Mouse (Mus musculus) T-helper 1 cell (primary cell): ENCODE measurements at regions not wholly inside any gene's neighbourhood (a gene's known extent, or its start where the extent isn't known, plus 50 kb on each side); places are given as distances from the start of the nearest gene placed in this dataset.
"Not testable (repeated sequence)": the region's sequence is repeated elsewhere in the genome, so short reads cannot be mapped to it uniquely, and the experiment has no call there.

Source experiments
- in situ Hi-C: fragments of 300-600 bp; cut with MboI, MseI; formaldehyde crosslinking; loops from one replicate; pipeline ENCODE4 v1.15.1; 2025; ENCODE audit warnings: high pct_unique_total_duplicates

DNA sequence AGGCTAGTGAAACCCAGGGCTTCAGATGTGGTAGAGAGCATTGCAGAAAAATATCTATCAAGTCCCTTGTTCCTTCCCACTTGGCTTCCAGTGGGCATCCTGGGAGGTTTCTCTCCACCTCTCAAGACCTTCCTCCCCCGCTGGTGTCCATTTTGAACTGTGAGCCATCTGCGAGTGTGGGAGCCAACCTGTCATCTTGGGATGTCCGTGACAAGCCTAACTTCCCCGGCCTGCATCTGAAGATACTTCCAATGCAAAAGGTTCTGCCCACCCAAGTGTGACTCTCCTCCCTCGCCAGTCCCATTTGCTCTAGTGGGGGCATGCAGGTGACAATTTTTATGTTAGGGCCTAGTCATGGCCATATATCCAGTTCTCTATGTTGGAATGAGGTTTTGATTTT, 208.2 kb upstream of the Gm10131 start:
- in situ Hi-C loops: no loop called here

- in situ Hi-C loops: no loop called here
Measured at GRCm38 (mm10) chr8:34315233-34315632, 203.7 kb upstream of the Gm10131 start.

DNA sequence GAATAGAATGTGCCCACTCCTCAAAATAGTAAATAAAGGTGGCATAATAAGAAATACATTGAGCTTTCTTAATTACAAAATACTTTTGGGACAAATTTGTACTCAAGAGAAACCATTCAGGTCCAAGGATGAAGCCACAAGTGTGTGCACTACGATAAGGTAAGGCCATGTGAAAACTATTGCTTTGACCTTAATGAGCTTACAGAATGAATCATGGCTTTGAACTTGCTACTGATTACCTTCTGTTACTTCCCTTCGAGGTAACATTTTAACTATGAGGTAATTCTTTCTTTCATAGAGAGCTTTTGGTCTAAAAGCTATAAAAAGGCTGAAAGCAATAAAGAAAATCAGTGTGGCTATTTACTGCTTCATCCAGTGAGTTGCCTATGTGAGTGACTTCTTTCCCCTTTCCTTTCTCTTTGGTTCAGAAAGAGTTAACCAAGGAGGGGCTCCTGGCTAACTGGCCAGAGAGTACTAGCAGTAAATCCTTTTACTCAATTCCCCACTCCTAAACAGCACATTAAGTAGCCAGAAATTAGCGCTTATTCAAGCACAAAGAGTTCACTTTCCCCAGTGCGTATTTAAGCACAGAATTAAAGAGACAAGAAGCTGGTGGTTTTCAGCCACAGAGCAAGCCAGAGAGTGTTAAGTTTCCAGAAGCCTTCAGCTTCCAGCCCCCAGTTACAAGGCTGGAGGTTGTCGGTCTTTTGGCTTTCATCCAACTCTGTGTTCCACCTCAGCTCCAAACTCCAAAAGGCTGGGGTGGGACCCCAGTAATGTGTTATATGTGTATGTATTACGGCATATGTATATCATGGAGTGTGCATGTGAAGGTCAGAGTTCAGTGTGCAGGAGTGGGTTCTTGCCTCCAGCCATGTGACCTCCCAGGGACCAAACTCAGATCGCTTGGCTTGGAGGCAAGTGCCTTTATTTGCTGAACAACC, 194.3 kb upstream of the Gm10131 start:
- in situ Hi-C loops: no loop called here

- in situ Hi-C loops: no loop called here
Measured at GRCm38 (mm10) chr8:34303815-34304214, 192.3 kb upstream of the Gm10131 start.

DNA sequence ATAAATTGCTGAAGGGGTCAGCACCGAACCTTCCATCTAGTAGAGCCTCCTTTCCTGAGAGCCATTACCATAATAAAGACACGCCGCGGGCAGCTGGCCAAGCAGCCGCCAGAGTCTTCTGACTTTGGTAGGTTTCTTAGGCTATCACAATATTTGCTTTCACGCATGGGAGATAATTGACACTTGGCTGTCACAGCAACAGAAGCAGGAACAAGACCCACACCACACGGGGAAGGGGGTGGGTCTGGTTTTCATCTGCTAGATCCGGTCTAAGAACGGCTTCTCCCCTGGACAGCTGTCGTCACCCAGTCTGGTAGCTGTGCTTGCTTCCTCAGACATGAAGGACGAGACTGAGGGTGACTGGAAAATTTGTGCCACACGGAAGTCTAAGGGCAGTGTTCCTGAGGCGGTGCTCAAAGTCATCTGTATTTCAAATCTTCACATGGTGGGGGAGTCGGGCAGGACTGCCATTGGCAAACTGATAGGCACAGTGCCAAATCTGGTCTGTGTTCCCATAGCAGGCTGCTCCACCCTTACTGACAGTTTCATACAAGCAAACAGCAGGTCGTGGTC, 188.9 kb upstream of the Gm10131 start:
- in situ Hi-C loops: no loop called here

DNA sequence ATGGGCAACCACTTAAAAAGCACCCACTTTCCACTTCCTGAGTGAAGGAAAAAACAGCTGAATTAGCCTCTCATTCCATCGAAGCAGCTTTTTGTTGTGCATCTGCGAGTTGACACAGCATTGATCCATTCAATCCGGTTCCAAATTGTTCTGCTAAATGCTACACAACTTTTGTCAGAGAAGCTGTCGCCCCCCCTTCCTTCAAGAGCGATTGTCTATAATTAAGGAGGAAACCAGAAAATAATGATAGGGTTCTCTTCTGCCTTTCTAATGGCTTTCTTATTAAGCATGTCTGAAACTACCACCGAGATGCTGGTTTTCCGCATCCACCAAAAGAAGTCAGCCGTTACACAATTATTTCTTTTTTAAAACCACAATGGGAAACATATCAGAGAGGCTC, 183.2 kb upstream of the Gm10131 start:
- in situ Hi-C loops: no loop called here

GRCm38 (mm10) chr8:34290670-34291069, 179.1 kb upstream of the Gm10131 start:
- in situ Hi-C loops: no loop called here

GRCm38 (mm10) chr8:34287801-34288200, 176.3 kb upstream of the Gm10131 start:
- in situ Hi-C loops: no loop called here

DNA sequence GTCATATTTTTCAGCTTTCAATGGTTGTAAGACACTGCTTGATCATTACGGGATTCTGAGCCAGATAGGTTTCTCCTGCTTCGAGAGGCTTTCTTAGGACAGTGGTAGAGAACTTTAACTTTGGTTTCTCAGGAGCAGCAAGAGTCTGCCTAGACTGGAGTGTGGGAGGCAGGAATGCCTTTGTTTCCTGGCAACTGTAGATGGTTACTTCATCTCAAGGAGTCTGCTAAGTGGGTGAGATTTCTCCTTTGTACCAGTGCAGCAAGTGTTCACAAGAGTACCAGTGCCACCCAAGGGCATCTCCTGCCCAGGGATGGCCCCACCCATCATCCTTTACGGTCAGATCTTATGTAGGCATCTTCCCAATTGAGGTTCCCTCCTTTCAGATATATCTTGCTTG, 173.0 kb upstream of the Gm10131 start:
- in situ Hi-C loops: no loop called here

DNA sequence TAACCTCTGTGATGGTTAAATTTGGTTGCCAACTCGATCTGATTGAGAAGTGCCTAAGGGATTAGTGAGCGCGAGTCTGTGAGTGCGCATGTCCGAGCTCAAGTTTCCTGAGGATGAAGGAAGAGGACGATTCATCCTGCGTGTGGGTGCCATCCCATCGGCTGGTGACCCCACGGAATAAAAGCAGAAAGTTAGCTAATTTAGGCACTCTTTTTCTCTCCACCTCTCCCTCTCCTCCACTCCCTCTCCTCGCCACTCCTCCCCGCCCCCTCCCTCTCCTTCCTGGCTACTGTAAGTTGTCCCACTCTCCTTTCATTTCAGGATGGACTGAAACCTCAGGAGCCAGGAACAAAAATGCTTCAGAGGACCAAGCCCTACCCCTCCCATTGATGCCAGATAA, 168.9 kb upstream of the Gm10131 start:
- in situ Hi-C loops: no loop called here

DNA sequence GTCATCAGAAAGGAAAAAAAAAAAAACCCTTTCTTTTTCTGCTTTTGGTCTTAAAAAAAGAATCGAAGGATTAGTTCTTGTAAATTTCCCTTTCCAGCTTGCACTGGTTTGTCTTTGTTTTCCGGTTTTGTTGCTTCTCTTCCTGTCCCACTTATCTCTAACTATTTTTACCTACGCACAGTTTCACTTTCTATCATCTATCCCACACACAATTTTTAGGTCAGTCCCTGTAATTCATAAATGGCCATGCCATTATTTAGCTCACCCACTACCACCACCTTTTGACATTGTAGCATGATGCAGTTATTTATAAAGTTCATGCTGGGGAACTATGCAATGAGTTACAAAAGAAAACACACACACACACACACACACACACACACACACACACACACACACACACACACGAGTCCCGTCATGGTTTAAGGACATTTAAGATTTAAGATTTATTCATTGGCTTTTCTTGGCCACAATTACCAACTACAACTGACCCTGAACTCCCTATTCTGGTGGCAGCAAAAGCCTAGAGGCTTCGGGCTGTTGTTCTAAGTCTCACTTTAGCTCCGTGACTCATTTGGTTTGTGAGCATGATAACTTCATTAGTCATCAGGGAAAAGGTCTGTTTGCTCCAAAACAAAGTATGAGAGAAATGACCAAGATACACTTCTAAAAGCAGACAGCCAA, 164.6 kb upstream of the Gm10131 start:
- in situ Hi-C loops: no loop called here

- in situ Hi-C loops: not testable (repeated sequence)
Measured at GRCm38 (mm10) chr8:34274796-34275195, 163.3 kb upstream of the Gm10131 start.

GRCm38 (mm10) chr8:34274171-34274570, 162.6 kb upstream of the Gm10131 start:
- in situ Hi-C loops: no loop called here

DNA sequence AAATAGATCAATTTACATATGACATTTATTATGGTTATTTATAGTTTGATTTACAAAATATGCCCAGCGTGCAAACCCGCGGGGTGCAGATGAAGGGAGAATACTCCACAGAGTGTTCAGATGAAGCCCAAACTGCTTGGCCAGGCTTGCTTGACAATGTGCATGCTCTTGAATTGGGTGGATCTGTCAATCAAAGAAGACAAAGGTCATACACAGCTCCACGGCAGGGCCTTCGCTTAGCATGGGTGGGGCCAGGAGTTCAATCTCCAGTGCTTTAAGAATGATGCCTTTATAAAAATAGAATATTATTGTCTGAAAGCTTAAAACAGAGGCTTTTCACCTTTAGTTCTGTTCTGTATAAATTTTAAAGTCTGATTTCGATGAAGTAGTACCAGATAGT, 158.3 kb upstream of the Gm10131 start:
- in situ Hi-C loops: no loop called here

GRCm38 (mm10) chr8:34268806-34269520, 157.4 kb upstream of the Gm10131 start:
- in situ Hi-C loops: no loop called here

- in situ Hi-C loops: no loop called here
Measured at GRCm38 (mm10) chr8:34254978-34255377, 143.4 kb upstream of the Gm10131 start.

DNA sequence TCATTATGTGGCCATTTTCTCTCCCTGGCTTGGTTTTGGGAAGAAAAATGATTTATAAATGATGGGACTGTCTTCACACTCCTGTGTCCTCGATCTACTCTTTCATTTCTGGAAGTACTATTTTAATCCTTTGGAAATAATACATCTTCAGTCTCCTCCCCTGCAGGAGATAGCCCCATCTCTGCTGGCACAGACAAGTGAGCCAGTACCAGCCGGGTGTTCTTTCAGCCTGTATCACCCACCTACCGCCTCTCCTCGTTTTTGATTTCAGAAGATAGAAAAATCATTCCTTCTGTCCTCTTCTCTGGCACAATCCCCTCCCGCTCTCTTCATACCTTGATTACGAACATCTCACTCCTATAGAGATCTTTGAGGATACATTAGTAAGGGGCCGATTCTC, 140.4 kb upstream of the Gm10131 start:
- in situ Hi-C loops: no loop called here

GRCm38 (mm10) chr8:34239346-34239900, 127.9 kb upstream of the Gm10131 start:
- in situ Hi-C loops: no loop called here

GRCm38 (mm10) chr8:34233705-34234104, 122.2 kb upstream of the Gm10131 start:
- in situ Hi-C loops: no loop called here

- in situ Hi-C loops: no loop called here
Measured at GRCm38 (mm10) chr8:34229477-34229876, 117.9 kb upstream of the Gm10131 start.

DNA sequence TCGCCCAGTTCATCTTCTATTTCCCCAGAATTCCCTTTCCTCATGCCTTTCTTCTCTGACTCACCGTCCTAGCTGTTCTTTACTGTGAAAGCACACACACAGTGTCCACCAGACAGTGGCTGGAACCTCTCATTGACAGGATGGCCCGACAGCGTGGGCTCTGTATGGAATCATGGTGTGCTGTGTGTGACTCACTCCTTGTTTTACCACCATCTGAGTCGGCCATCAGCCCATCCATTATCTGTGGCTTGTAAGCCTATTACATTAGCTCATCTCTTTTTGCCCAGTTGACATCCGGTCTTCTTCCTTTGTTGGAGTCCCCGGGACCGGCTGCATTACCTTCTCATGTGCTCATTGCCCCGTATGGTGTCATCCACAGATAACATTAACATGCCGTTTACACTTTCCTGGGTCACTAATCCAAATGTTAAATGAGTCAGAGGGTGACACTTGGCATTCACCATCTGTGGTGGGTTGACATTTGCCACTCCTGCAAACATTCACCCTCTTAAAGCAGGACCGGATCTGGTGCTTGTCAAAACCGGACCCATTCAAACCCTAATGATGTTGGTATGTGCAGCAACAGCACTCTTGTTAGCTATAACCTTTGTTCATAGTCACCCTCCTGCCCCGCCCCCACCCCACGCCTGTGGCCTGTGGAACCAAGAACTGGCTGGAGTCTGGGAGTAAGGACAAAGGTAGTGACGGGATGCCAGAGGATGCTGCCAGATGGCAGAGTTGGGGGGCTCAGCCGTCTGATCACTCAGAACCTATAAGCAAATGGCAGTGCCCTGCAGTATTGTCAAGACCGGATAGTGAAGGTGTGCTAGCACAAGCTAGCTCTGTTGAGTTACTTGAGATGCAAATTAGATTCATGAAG, 113.7 kb upstream of the Gm10131 start:
- in situ Hi-C loops: no loop called here
